ENCODE assay signal across 9 mouse cellular contexts in the genomic region with DNA sequence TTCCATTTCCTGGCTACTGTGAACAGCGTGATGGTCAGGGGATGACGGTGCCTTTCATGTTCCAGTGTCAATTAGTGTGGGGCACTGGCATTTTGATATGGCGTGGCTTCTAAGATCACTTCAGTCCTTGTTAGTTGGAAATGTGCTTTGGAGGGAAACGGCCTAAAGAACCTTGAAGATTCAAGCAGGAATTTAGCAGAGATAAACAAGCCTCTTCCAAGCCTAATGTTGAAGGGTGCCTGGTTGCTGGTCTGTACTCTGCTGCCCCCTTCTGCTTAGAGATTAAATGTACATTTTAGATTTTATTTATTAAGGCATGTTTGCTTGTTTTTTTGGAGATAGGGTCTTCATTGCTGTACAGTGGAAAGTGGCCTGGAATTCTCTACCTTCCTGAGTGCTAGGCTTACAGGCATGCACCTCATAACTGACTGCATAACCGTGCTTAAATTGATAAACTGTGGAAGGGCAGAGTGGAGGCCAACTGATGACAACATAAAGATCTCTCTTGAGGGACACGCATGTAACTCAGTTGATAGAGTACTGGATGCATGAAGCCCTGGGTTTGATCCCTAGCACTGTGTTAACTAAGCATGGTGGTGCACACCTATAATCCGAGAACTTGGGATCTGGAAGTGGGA. TPM values are rescaled to one million over a fixed set of nuclear protein-coding genes. Genes with fewer than 3 reads are reported as not detected.
A peak's percentile ranks its signal among the peaks of the same experiment; 100 is the strongest.
DNase-seq lines count a peak whose midpoint lies in the region; ATAC-seq and TF ChIP-seq lines count a peak whose summit lies in the region.
"Had no signal": no experiment of that assay in that cellular context is flagged by ENCODE, and none has a peak within 500 bp of the region (broad histone marks: within the 10 kb centered on the region; RNA-seq: fewer than 3 reads in every experiment).

No protein-coding gene starts in this region.

- TF ChIP-seq RAD21 in CH12.LX (IDR thresholded peaks at IDR 0.05; ENCODE audit: low read depth, low read length): peak; percentile 84

- H3K4me3 ChIP-seq in intestine, postnatal 0 days (ENCODE audit: low read depth, low read length): no peak overlapping the region
- H3K4me3 ChIP-seq in intestine, embryonic 15.5 days (replicated peaks): no peak overlapping the region
- no peak overlapping the region for H3K4me3 ChIP-seq in CH12.LX (replicated peaks in 1 of 3; ENCODE audit: low read depth in 2 of 3, low read length in 2 of 3, poor library complexity in 1 of 3)
- no peak overlapping the region for H3K4me3 ChIP-seq in limb, embryonic 14.5 days (replicated peaks; ENCODE audit: low read length)
- H3K4me3 ChIP-seq: myocyte had no signal

- H3K27ac ChIP-seq in intestine, postnatal 0 days (ENCODE audit: low read depth, low read length): no peak overlapping the region
- H3K27ac ChIP-seq in intestine, embryonic 15.5 days: no peak overlapping the region
- no peak overlapping the region for H3K27ac ChIP-seq in CH12.LX (ENCODE audit: insufficient read depth, low read depth)
- no peak overlapping the region for H3K27ac ChIP-seq in limb, embryonic 14.5 days (replicated peaks; ENCODE audit: low read depth, low read length)

- ATAC-seq in intestine, postnatal 0 days: no peak
- ATAC-seq in intestine, embryonic 15.5 days: no peak; the same call in 1 of the 2 replicates
- no peak for ATAC-seq in limb, embryonic 14.5 days (ENCODE audit: low FRiP score, low read depth)
- ATAC-seq in erythroblast, adult 5-6 weeks (replicated peaks; ENCODE audit: low FRiP score, poor library complexity, severe bottlenecking): no peak

- no peaks in the 10 kb centered on the region for H3K4me1 ChIP-seq in intestine, postnatal 0 days (replicated peaks; ENCODE audit: control insufficient read depth, insufficient read depth, low read length)
- no peaks in the 10 kb centered on the region for H3K4me1 ChIP-seq in intestine, embryonic 15.5 days (replicated peaks)
- H3K4me1 ChIP-seq in CH12.LX (ENCODE audit: control insufficient read depth in 1 of 2, insufficient read depth in 2 of 2): no peaks in the 10 kb centered on the region
- no peaks in the 10 kb centered on the region for H3K4me1 ChIP-seq in limb, embryonic 14.5 days (ENCODE audit: control insufficient read depth, insufficient read depth, low read length)

- TF ChIP-seq EP300 in CH12.LX (IDR thresholded peaks at IDR 0.05; ENCODE audit: low read length): no peak

- in situ Hi-C loops in CH12.LX (cut with MboI; ENCODE audit: low pct_ligation_motif_present, low pct_unique_long_range_greater_than_20kb, low sequenced_read_pairs): loop anchor here (5.0 to 25.0 kb wide), 3 partner anchors 54 to 1958 kb away; no protein-coding TSS in a partner anchor

- dilution Hi-C loops in CH12.LX (cut with MboI; ENCODE audit: extremely low pct_ligation_motif_present, extremely low pct_unique_long_range_greater_than_20kb, low sequenced_read_pairs): no loop called here

- no peak overlapping the region for H3K4me2 ChIP-seq in intestine, postnatal 0 days (replicated peaks; ENCODE audit: low read depth)
- H3K4me2 ChIP-seq in intestine, embryonic 15.5 days (replicated peaks): no peak overlapping the region
- H3K4me2 ChIP-seq in CH12.LX (ENCODE audit: insufficient read depth, low read depth, poor library complexity, severe bottlenecking): no peak overlapping the region
- H3K4me2 ChIP-seq in limb, embryonic 14.5 days (replicated peaks; ENCODE audit: low read depth, low read length, severe bottlenecking): no peak overlapping the region

- H3K79me2 ChIP-seq in CH12.LX (replicated peaks; ENCODE audit: control insufficient read depth, extremely low read depth, insufficient read depth, poor library complexity, severe bottlenecking): no peaks in the 10 kb centered on the region

- no peak for TF ChIP-seq POLR2A in CH12.LX (IDR thresholded peaks at IDR 0.05; ENCODE audit: low read depth, low read length)
- TF ChIP-seq POLR2A in limb, embryonic 14.5 days (IDR thresholded peaks at IDR 0.05; ENCODE audit: borderline replicate concordance, extremely low read depth, insufficient read depth, insufficient read length): no peak

- H3K9me3 ChIP-seq in intestine, postnatal 0 days (ENCODE audit: control insufficient read depth): no peaks in the 10 kb centered on the region
- no peaks in the 10 kb centered on the region for H3K9me3 ChIP-seq in intestine, embryonic 15.5 days
- no peaks in the 10 kb centered on the region for H3K9me3 ChIP-seq in CH12.LX (replicated peaks; ENCODE audit: low read length)
- H3K9me3 ChIP-seq in limb, embryonic 14.5 days (ENCODE audit: control insufficient read depth, low read length): no peaks in the 10 kb centered on the region

- no peaks in the 10 kb centered on the region for H3K27me3 ChIP-seq in intestine, postnatal 0 days (replicated peaks; ENCODE audit: control insufficient read depth, insufficient read depth, low read length)
- H3K27me3 ChIP-seq in intestine, embryonic 15.5 days (replicated peaks): no peaks in the 10 kb centered on the region
- H3K27me3 ChIP-seq in CH12.LX (replicated peaks): no peaks in the 10 kb centered on the region
- no peaks in the 10 kb centered on the region for H3K27me3 ChIP-seq in limb, embryonic 14.5 days (ENCODE audit: control insufficient read depth, insufficient read depth, low read length)

- H3K9ac ChIP-seq in intestine, postnatal 0 days (ENCODE audit: low read depth, low read length): no peak overlapping the region
- no peak overlapping the region for H3K9ac ChIP-seq in intestine, embryonic 15.5 days
- H3K9ac ChIP-seq in CH12.LX (ENCODE audit: insufficient read depth, low read depth): no peak overlapping the region
- H3K9ac ChIP-seq in limb, embryonic 14.5 days (ENCODE audit: low read depth, low read length, severe bottlenecking): no peak overlapping the region

- TF ChIP-seq CTCF in intestine, postnatal 0 days (IDR thresholded peaks at IDR 0.05; ENCODE audit: low read depth): peak; percentile 92
- peak; percentile 50 to 79 for TF ChIP-seq CTCF in CH12.LX (conservative IDR thresholded peaks at IDR 0.05 in 1 of 2, IDR thresholded peaks at IDR 0.05 in 1 of 2; ENCODE audit: low read depth in 2 of 2, low read length in 2 of 2)

- WGBS in intestine, postnatal 0 days: 55% methylated on average over 7 of the region's 7 CpGs
- 60% methylated on average over 7 of the region's 7 CpGs for WGBS in intestine, embryonic 15.5 days
- WGBS in limb, embryonic 14.5 days: 60% methylated on average over 7 of the region's 7 CpGs

- DNase-seq in CH12.LX (ENCODE audit: extremely low read depth) (peak; percentile 28), ZHBTc4 (ENCODE audit: low read depth, low spot score) (peak; percentile 51)
- peak; percentile 48 for DNase-seq in limb, embryonic 14.5 days (ENCODE audit: low spot score)
- no peak for DNase-seq in right cerebral cortex, postnatal 14 days
- DNase-seq in B cell, adult 2 months: no peak

- no peaks in the 10 kb centered on the region for H3K36me3 ChIP-seq in intestine, postnatal 0 days (ENCODE audit: control insufficient read depth, insufficient read depth)
- H3K36me3 ChIP-seq in intestine, embryonic 15.5 days: no peaks in the 10 kb centered on the region
- no peaks in the 10 kb centered on the region for H3K36me3 ChIP-seq in CH12.LX (replicated peaks in 1 of 2; ENCODE audit: control insufficient read depth in 1 of 2, insufficient read depth in 1 of 2, low read length in 1 of 2)
- H3K36me3 ChIP-seq in limb, embryonic 14.5 days (ENCODE audit: control insufficient read depth, insufficient read depth, low read length): no peaks in the 10 kb centered on the region

TF ChIP-seq in CH12.LX, 34 proteins besides CTCF, POLR2A, EP300 and RAD21:
- no peak for TF ChIP-seq IRF4 (IDR thresholded peaks at IDR 0.05; ENCODE audit: low read depth, low read length)
- peak; percentile 78 for TF ChIP-seq SMC3 (IDR thresholded peaks at IDR 0.05; ENCODE audit: low read depth, low read length)
- peak; percentile 56 for TF ChIP-seq ZC3H11A (IDR thresholded peaks at IDR 0.05; ENCODE audit: low read depth, low read length)

RNA-seq across cellular contexts. Expression of a gene that starts 40.1 kb away (rescaled TPM):
- polyA plus RNA-seq in intestine, postnatal 0 days (2015; fragmentation: Nextera tagmentation; extraction: Ambion mirVana): 1.1 and 1.4 TPM in 2 replicates
- 0.67 and 0.75 TPM in 2 replicates for polyA plus RNA-seq in intestine, embryonic 15.5 days (2015; fragmentation: Nextera tagmentation; extraction: Ambion mirVana)
- total RNA-seq in CH12.LX (2012; rRNA removed): 0.59 and 1.1 TPM in 2 replicates
- total RNA-seq in CH12.LX (2014; rRNA removed): 0.12 and 0.17 TPM in 2 replicates
- 0.26 and 0.33 TPM in 2 replicates for polyA plus RNA-seq in CH12.LX (2012; ENCODE audit: insufficient read length, low read depth)
- polyA plus RNA-seq in limb, embryonic 14.5 days (2012; rRNA removed): 0.20 and 0.41 TPM in 2 replicates
- polyA plus RNA-seq in limb, embryonic 14.5 days (2014; fragmentation: Nextera tagmentation; extraction: Ambion mirVana): 0.25 and 0.74 TPM in 2 replicates
- total RNA-seq in erythroblast, adult 5-6 weeks (2015; ENCODE audit: low replicate concordance): not detected in 2 replicates
- total RNA-seq in erythroblast, adult 5-6 weeks (2017; ENCODE audit: low replicate concordance): not detected in 2 replicates
- polyA plus RNA-seq: myocyte had no signal

Comparison
In these comparisons a context has a peak if more than half of its experiments do, and no peak if none do; other contexts are left out.
1. DNase-seq: peak in CH12.LX (single experiment), ZHBTc4 (single experiment) and limb, embryonic 14.5 days (single experiment); none in right cerebral cortex, postnatal 14 days (single experiment) and B cell, adult 2 months (0 of 2).